Mouse (Mus musculus): Measurements from ENCODE around the gene B130006D01Rik. TPM values are rescaled to one million over a fixed set of nuclear protein-coding genes. Genes with fewer than 3 reads are reported as not detected.

B130006D01Rik gene
- polyA plus RNA-seq, 1 experiment from 2014 or later, result 1.6 TPM

DNA sequence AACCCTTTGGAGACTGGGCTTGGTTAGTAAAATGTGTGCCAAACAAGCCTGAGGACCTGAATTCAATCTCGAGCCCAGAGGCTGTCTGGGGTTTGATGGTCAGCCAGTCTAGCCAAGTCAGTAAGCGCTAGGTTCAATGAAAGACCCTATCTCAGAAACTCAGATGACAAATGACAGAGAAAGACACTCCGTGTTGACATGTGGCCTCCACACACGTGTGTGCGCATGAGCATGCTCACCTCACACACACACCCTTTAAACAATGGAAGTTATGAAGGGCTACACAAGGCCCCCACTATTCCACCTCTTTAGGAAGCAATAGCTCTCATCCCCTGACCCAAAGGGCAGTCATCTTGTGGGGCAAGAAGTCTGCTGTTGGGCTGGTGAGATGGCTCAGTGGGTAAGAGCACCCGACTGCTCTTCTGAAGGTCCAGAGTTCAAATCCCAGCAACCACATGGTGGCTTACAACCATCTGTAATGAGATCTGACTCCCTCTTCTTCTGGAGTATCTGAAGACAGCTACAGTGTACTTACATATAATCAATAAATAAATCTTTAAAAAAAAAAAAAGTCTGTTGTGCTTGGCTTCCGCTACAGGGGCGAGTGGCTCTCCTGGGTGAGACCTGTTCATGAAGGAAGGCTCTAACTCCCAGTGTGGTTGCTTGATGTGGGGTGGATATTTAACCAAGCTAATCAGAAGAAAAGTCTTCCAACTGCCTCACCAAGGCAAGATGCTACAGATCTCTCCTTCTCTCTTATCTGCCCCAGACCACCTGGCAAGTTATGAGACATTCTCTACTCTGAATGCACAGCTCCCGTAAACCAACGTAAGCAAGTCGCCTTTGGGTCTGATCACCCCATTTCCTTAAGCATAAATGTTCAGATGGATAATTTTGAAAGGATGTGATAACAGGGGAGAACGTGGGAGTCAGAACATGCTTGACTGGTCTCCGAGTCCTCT is 22.3 kb upstream of the B130006D01Rik start:
- Histone ChIP-seq H3K4me1 (no peaks in the 10 kb centered on the region), H3K36me3 (no peaks in the 10 kb centered on the region), H3K27ac (replicated peaks) (no peak overlapping the region), H3K4me2 (replicated peaks) (no peak overlapping the region), H3K4me3 (no peak overlapping the region), H3K27me3 (no peaks in the 10 kb centered on the region), H3K9me3 (no peaks in the 10 kb centered on the region), H3K9ac (replicated peaks) (no peak overlapping the region)
- WGBS, result 91% methylated on average over 13 of the region's 13 CpGs
- ATAC-seq (ENCODE audit: low FRiP score, low read depth), result no peak

DNA sequence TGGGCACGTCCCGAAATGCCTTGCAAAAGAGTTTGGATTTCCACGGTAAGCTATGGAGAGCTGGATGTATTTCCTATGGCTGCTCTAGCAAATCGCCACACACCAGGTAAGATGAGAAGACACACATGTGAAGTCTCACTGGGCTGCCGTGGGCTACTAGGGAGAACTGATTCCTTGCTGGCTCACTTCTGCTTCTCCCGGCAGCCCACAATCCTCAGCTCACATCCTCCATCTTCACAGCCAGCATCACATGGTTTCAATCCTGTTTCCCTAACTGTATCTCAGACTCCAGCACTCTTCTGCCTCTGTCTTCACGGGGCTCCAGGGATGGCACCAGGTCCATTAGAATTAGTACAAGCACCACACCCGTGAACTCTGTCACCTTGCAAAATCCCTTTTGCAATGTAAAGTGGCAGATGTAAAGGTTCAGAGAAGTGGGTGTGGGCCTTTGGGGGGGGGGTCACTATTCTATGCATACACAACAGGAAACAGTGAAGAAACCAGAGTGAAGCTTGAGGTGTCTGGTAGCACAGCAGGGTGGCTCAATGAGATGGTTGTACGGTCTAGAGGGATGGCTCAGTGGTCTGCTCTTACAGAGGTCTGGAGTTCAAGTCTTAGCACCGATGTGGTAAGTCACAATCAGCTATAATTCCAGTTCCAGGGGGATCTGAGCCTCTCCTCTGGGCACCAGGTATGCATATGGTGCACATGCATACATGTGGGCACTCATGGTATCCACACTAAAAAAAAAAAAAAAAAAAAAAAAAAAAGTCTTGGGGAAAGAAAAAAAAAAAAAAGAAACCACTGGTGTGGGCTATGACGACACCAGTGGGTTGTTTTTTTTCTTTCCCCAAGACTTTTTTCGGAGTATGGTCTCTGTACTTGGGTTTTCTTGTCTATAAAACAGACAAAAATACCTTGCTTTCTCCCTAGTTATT is 19.1 kb upstream of the B130006D01Rik start:
- H3K4me1 ChIP-seq, result no peaks in the 10 kb centered on the region
- no peak overlapping the region for H3K27ac ChIP-seq (replicated peaks)
- no peak overlapping the region for H3K4me3 ChIP-seq
- H3K4me2 ChIP-seq (replicated peaks), result no peak overlapping the region
- ATAC-seq (ENCODE audit: low FRiP score, low read depth), result no peak
- no peak overlapping the region for H3K9ac ChIP-seq (replicated peaks)
- 89% methylated on average over 12 of the region's 12 CpGs for WGBS
- no peaks in the 10 kb centered on the region for H3K36me3 ChIP-seq
- no peaks in the 10 kb centered on the region for H3K9me3 ChIP-seq
- no peaks in the 10 kb centered on the region for H3K27me3 ChIP-seq

DNA sequence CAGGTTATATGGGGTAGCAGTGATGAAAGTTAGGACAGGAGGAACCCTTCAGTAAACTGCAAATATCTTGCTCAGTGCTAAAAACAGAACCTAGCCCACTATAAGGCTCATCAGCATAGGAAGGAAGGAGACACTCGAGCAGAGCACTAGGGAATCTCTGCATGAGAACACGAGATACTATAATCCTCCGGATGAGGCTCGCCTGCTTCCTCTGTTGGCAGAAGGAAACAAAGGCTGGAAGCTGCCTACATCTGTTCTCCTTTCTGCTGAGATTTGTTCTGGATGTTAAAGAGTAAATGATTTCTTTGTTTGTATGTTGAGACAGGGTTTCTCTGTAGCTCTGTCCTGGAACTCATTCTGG is 18.4 kb upstream of the B130006D01Rik start:
- H3K4me1 ChIP-seq, result no peaks in the 10 kb centered on the region
- WGBS, result 50% methylated on average over 4 of the region's 4 CpGs
- no peak overlapping the region for H3K27ac ChIP-seq (replicated peaks)
- no peak overlapping the region for H3K9ac ChIP-seq (replicated peaks)
- no peaks in the 10 kb centered on the region for H3K36me3 ChIP-seq
- no peak for ATAC-seq (ENCODE audit: low FRiP score, low read depth)
- no peak overlapping the region for H3K4me3 ChIP-seq
- no peak overlapping the region for H3K4me2 ChIP-seq (replicated peaks)
- H3K9me3 ChIP-seq, result no peaks in the 10 kb centered on the region
- no peaks in the 10 kb centered on the region for H3K27me3 ChIP-seq

DNA sequence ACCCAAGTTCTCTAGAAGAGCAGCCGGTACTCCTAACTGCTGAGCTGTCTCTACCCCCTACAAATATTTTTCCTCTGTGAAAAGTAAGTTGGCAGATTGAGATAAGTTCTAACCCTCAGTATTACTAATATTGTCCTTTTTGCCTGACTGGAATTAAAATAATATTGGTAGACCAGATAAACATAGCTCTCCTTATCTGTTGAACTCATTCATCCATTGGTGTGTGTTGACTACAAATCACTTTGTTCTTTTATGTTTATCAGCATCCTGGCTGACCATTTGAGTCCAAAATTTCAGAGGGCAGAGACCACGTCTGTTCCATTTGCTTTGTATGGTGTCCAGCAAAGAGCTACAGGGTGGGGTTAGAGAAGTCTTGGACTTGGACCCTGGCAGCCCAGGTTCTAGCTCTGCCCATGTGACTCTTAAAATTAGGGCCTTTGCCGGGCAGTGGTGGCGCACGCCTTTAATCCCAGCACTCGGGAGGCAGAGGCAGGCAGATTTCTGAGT is 13.8 kb upstream of the B130006D01Rik start:
- Histone ChIP-seq H3K36me3 (no peaks in the 10 kb centered on the region), H3K9ac (replicated peaks) (no peak overlapping the region), H3K27ac (replicated peaks) (no peak overlapping the region), H3K9me3 (no peaks in the 10 kb centered on the region), H3K27me3 (no peaks in the 10 kb centered on the region), H3K4me1 (peaks cover 8% of the 10 kb centered on the region), H3K4me2 (replicated peaks) (no peak overlapping the region), H3K4me3 (no peak overlapping the region)
- no peak for ATAC-seq (ENCODE audit: low FRiP score, low read depth)
- WGBS, result 94% methylated on average over 6 of the region's 6 CpGs

DNA sequence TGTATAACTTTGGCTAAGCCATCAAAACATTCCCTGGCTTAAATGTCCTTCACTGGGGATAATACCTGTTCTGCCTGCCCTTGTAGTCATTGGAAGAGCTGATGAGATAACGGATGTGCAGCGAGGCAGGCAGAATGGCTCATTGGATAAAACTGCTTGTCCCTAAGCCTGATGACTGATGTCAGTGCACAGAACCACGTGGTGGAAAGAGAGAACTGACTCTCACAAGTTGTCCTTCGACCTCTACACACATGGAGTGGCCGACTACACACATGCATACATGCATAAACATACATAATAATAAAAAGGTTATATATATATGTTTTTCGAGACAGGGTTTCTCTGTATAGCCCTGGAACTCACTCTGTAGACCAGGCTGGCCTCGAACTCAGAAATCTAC is 12.9 kb upstream of the B130006D01Rik start:
- H3K4me2 ChIP-seq (replicated peaks), result no peak overlapping the region
- no peak for ATAC-seq (ENCODE audit: low FRiP score, low read depth)
- 79% methylated on average over 7 of the region's 7 CpGs for WGBS
- no peak overlapping the region for H3K27ac ChIP-seq (replicated peaks)
- H3K9ac ChIP-seq (replicated peaks), result no peak overlapping the region
- no peaks in the 10 kb centered on the region for H3K36me3 ChIP-seq
- H3K4me1 ChIP-seq, result peaks cover 17% of the 10 kb centered on the region
- H3K27me3 ChIP-seq, result no peaks in the 10 kb centered on the region
- H3K4me3 ChIP-seq, result no peak overlapping the region
- H3K9me3 ChIP-seq, result no peaks in the 10 kb centered on the region

DNA sequence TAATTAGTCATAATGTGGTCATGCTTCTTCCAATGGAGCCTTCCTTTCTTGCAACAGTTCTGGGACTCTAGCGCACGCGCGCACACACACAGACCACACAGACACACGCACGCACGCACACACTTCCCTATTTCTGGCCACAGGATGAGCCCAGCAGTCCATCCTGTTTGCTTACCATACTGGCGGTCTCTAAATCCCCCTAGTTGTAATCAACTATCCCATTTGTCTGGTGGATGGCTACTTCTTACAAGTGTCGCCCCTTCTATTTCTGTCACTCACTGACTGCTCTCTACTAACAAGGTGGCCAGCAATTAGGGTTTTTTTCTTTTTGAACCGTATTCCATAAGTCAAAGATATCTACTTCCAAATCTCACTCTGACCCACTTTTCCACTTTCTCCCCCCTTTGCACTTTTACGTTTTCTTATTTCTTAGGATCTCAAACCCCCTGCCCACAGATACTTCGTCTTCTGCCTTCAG is 11.3 kb upstream of the B130006D01Rik start:
- 33% methylated on average over 12 of the region's 12 CpGs for WGBS

DNA sequence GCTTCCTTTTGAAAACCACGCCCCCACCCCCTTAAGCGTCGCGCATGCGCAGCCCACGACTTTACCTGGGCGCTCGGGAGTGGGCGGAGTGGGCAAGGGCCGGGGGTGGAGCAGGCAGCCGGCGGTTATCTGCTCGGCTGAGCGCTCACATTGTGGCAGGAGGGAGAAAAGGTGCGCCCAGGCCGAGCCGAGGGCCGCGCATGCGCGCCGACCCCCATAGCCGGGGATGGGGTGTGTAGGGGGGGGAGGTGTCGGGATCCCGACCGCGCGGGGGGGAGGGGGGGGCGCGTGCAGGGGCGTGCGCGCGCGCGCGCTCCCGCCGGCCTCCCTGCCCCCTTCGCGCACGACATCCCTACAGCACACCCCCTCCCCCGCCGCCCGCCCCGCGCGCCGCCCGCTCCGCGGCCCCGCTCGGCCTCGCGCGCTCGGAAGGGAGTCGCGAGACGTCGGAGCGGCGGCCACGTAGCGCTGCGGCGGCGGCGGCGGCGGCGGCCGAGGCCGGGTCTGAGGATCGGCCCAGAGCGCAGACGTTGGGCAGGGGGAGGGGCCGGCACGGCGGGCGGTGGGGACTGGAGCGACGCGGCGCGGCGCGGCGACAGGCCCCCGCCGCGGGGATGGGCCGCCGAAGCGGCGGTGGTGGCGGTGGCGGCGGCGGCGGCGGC is 10.7 kb upstream of the B130006D01Rik start, which contains the start of gene Zfp652:
Gene Zfp652 (plus strand): TSS at position 111 of the 662 bp plus-strand sequence.
- H3K4me1 ChIP-seq, result peaks cover 24% of the 10 kb centered on the region
- H3K27ac ChIP-seq (replicated peaks), result peak within 1 kb of the TSS; percentile 97
- no peaks in the 10 kb centered on the region for H3K36me3 ChIP-seq
- H3K4me3 ChIP-seq, result peak within 1 kb of the TSS; percentile 93
- H3K4me2 ChIP-seq (replicated peaks), result peak within 1 kb of the TSS; percentile 95
- ATAC-seq (ENCODE audit: low FRiP score, low read depth), result peak; percentile 90
- H3K9me3 ChIP-seq, result no peaks in the 10 kb centered on the region
- peak within 1 kb of the TSS; percentile 98 for H3K9ac ChIP-seq (replicated peaks)
- no peaks in the 10 kb centered on the region for H3K27me3 ChIP-seq
- under 1% methylated on average over 35 of the region's 103 CpGs for WGBS

More for the DNA sequence above, 11.3 kb upstream of the B130006D01Rik start:
- Histone ChIP-seq H3K36me3 (no peaks in the 10 kb centered on the region), H3K4me2 (replicated peaks) (peak overlapping the region; percentile 95), H3K27ac (replicated peaks) (peak overlapping the region; percentile 97), H3K4me3 (peak overlapping the region; percentile 93), H3K9ac (replicated peaks) (peak overlapping the region; percentile 98; the same call in 1 of the 2 replicates), H3K9me3 (no peaks in the 10 kb centered on the region), H3K27me3 (no peaks in the 10 kb centered on the region), H3K4me1 (peaks cover 24% of the 10 kb centered on the region)
- peak; percentile 38; the same call in 1 of the 2 replicates for ATAC-seq (ENCODE audit: low FRiP score, low read depth)

DNA sequence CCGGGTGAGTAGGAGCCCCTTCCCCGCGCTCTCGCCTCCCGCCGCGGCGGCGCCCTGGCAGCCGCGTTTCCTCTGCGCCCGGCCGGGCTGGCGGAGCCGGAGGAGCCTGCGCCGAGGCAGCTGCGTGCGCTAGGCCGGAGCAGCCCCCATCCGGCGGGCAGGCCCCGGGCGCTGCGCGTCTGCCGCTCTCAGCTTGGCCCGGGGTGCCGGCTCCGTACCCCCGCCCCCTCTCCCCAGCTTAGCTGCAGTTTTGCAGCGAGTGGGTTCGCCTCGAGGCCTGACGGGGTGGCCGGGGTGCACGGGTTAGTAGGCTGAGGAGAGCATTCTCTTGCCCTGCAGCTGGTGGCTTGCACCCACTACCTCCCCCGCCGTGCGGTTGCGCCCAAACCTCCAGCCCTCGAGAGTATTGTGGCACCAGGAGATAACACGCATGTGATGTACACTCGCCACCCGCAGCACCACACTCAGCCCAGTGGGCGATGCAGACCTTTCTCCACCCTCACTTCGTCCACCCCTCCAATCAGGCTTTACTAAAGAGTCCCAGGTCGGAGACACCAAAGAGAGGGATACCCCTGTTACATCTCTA is 10.1 kb upstream of the B130006D01Rik start:
- H3K4me1 ChIP-seq, result peaks cover 24% of the 10 kb centered on the region
- peak overlapping the region; percentile 98 for H3K9ac ChIP-seq (replicated peaks)
- H3K4me2 ChIP-seq (replicated peaks), result peak overlapping the region; percentile 95
- H3K9me3 ChIP-seq, result no peaks in the 10 kb centered on the region
- no peaks in the 10 kb centered on the region for H3K27me3 ChIP-seq
- H3K27ac ChIP-seq (replicated peaks), result peak overlapping the region; percentile 97
- ATAC-seq (ENCODE audit: low FRiP score, low read depth), result peak; percentile 79
- H3K4me3 ChIP-seq, result peak overlapping the region; percentile 93
- WGBS, result under 1% methylated on average over 41 of the region's 49 CpGs
- H3K36me3 ChIP-seq, result no peaks in the 10 kb centered on the region

DNA sequence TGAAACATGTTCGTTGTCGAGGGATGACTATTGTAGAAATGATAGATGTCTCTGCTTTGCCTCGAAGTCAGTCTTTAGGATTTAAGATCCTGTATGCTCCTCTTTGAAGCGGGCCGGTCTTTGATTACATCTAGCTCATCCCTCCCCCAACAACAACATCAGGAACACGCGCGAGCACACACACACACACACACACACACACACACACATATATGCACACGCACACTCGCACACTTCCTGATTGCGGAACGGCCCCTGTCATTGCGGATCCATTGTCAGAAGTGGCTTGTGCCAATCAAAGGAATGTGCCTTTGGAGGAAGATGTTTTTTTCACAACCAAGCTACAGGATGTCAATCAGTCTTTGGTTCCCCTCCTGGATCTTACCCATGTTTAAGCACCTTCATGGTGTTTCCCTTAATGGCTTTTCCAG is 9.6 kb upstream of the B130006D01Rik start:
- H3K4me3 ChIP-seq, result peak overlapping the region; percentile 93
- peaks cover 24% of the 10 kb centered on the region for H3K4me1 ChIP-seq
- peak overlapping the region; percentile 95 for H3K4me2 ChIP-seq (replicated peaks)
- peak overlapping the region; percentile 98 for H3K9ac ChIP-seq (replicated peaks)
- no peaks in the 10 kb centered on the region for H3K9me3 ChIP-seq
- ATAC-seq (ENCODE audit: low FRiP score, low read depth), result 0 out of 2 replicates have a peak, but pooled peaks have one; percentile 27
- H3K27ac ChIP-seq (replicated peaks), result peak overlapping the region; percentile 97
- no peaks in the 10 kb centered on the region for H3K36me3 ChIP-seq
- no peaks in the 10 kb centered on the region for H3K27me3 ChIP-seq
- WGBS, result 0% methylated on average over 13 of the region's 13 CpGs

DNA sequence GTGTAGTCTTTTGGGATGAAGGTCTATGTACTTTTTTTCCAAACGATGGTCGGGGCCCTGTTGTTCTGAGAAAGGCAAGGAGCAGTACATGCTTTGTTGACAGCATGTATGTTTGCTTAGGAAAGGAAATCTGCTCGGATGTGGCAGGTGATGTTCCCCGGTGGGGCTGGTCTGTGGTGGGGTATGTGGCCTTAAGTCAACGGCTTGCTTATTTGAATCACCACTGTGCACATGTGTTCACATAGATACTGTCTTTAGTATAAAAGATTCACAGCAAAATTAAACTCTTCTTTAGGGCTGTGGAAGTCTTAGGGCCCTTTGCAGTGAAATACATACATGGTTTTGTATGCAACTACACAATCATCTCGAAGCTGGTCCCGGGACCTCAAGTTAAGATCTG is 9.0 kb upstream of the B130006D01Rik start:
- Histone ChIP-seq H3K4me1 (peaks cover 24% of the 10 kb centered on the region), H3K36me3 (no peaks in the 10 kb centered on the region), H3K4me3 (peak overlapping the region; percentile 93), H3K27ac (replicated peaks) (no peak overlapping the region), H3K4me2 (replicated peaks) (peak overlapping the region; percentile 95), H3K27me3 (no peaks in the 10 kb centered on the region), H3K9me3 (no peaks in the 10 kb centered on the region), H3K9ac (replicated peaks) (peak overlapping the region; percentile 98)
- WGBS, result 47% methylated on average over 7 of the region's 7 CpGs
- no peak for ATAC-seq (ENCODE audit: low FRiP score, low read depth)

DNA sequence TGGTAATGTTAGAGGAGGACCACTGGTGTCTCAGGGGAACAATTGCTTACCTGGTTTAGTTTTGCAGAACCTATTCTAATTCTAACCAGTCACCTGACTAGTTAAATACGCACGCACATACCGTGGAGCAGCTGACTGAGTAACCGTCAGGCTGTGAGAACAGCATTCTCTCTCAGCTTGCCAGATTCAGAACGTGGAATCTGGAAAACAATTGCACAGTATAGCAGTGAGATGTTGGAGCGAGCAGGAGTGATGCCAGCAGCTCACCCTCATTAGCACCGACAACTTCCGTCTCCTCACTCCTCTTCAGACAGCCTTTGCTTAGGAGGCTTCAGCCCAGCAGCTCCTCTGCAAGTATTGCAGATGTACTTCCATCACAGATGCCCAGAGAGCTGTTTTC is 7.3 kb upstream of the B130006D01Rik start:
- WGBS, result 70% methylated on average over 8 of the region's 8 CpGs
- Histone ChIP-seq H3K27ac (replicated peaks) (no peak overlapping the region), H3K36me3 (no peaks in the 10 kb centered on the region), H3K4me3 (no peak overlapping the region), H3K9ac (replicated peaks) (no peak overlapping the region), H3K27me3 (no peaks in the 10 kb centered on the region), H3K9me3 (no peaks in the 10 kb centered on the region), H3K4me1 (peaks cover 24% of the 10 kb centered on the region), H3K4me2 (replicated peaks) (no peak overlapping the region)
- ATAC-seq (ENCODE audit: low FRiP score, low read depth), result no peak
